Mouse (Mus musculus): ENCODE measurements around the gene Pitpnm1.

The Pitpnm1 gene

GRCm38 (mm10) chr19:4095802-4096201 is 4.0 kb upstream of the Pitpnm1 start:
- DNase-seq (ENCODE audit: low spot score): no peak

GRCm38 (mm10) chr19:4096642-4097440 is 3.0 kb upstream of the Pitpnm1 start, which contains the start of gene Cdk2ap2:
Gene Cdk2ap2 (plus strand): TSS chr19:4097182.
- peak; percentile 100 for DNase-seq (ENCODE audit: low spot score)

- peak; percentile 82 for DNase-seq (ENCODE audit: low spot score)
Observed at GRCm38 (mm10) chr19:4097441-4097825, 2.4 kb upstream of the Pitpnm1 start.

GRCm38 (mm10) chr19:4098426-4098825 is 1.4 kb upstream of the Pitpnm1 start:
- DNase-seq (ENCODE audit: low spot score): no peak

- DNase-seq (ENCODE audit: low spot score): peak; percentile 96
Observed at GRCm38 (mm10) chr19:4099056-4099455, 742 bp upstream of the Pitpnm1 start.

GRCm38 (mm10) chr19:4100718-4101261 is 992 bp downstream of the Pitpnm1 start:
- peak; percentile 62 for DNase-seq (ENCODE audit: low spot score)

GRCm38 (mm10) chr19:4101466-4101865 is 1.7 kb downstream of the Pitpnm1 start:
- no peak for DNase-seq (ENCODE audit: low spot score)

- no peak for DNase-seq (ENCODE audit: low spot score)
Observed at GRCm38 (mm10) chr19:4102049-4102448, 2.3 kb downstream of the Pitpnm1 start.

- no peak for DNase-seq (ENCODE audit: low spot score)
Observed at GRCm38 (mm10) chr19:4102626-4103025, 2.8 kb downstream of the Pitpnm1 start.

- DNase-seq (ENCODE audit: low spot score): no peak
Observed at GRCm38 (mm10) chr19:4103294-4103693, 3.5 kb downstream of the Pitpnm1 start.

GRCm38 (mm10) chr19:4103792-4104191 is 4.0 kb downstream of the Pitpnm1 start:
- no peak for DNase-seq (ENCODE audit: low spot score)

GRCm38 (mm10) chr19:4104675-4105194 is 4.9 kb downstream of the Pitpnm1 start:
- DNase-seq (ENCODE audit: low spot score): no peak

GRCm38 (mm10) chr19:4106654-4107053 is 6.9 kb downstream of the Pitpnm1 start:
- DNase-seq (ENCODE audit: low spot score): no peak

GRCm38 (mm10) chr19:4108535-4108934 is 8.7 kb downstream of the Pitpnm1 start:
- DNase-seq (ENCODE audit: low spot score): no peak

- DNase-seq (ENCODE audit: low spot score): no peak
Observed at GRCm38 (mm10) chr19:4112063-4112960, 12.5 kb downstream of the Pitpnm1 start.

- no peak for DNase-seq (ENCODE audit: low spot score)
Observed at GRCm38 (mm10) chr19:4113186-4113805, 13.5 kb downstream of the Pitpnm1 start.

GRCm38 (mm10) chr19:4113806-4114230 is 14.0 kb downstream of the Pitpnm1 start:
- DNase-seq (ENCODE audit: low spot score): no peak

- no peak for DNase-seq (ENCODE audit: low spot score)
Observed at GRCm38 (mm10) chr19:4114551-4114950, 14.8 kb downstream of the Pitpnm1 start.

- DNase-seq (ENCODE audit: low spot score): no peak
Observed at GRCm38 (mm10) chr19:4115144-4115543, 15.3 kb downstream of the Pitpnm1 start.

- no peak for DNase-seq (ENCODE audit: low spot score)
Observed at GRCm38 (mm10) chr19:4115816-4116215, 16.0 kb downstream of the Pitpnm1 start.

GRCm38 (mm10) chr19:4117006-4117405 is 17.2 kb downstream of the Pitpnm1 start:
- DNase-seq (ENCODE audit: low spot score): no peak

GRCm38 (mm10) chr19:4118350-4118749 is 18.6 kb downstream of the Pitpnm1 start:
- DNase-seq (ENCODE audit: low spot score): no peak
